Mouse (Mus musculus) megakaryocyte, adult 5-6 weeks (primary cell): ENCODE measurements at regions not wholly inside any gene's neighbourhood (a gene's known extent, or its start where the extent isn't known, plus 50 kb on each side); places are given as distances from the start of the nearest gene placed in this dataset.

Source experiments
- ATAC-seq: 2 replicates; pipeline ENCODE4 v1.8.0; 2016; ENCODE audit warnings: mild to moderate bottlenecking, inconsistent platforms; ENCODE audit not compliant: poor library complexity, severe bottlenecking

GRCm38 (mm10) chr13:101568985-101569631 is 198.9 kb downstream of the Pik3r1 start:
- ATAC-seq, result no peak

DNA sequence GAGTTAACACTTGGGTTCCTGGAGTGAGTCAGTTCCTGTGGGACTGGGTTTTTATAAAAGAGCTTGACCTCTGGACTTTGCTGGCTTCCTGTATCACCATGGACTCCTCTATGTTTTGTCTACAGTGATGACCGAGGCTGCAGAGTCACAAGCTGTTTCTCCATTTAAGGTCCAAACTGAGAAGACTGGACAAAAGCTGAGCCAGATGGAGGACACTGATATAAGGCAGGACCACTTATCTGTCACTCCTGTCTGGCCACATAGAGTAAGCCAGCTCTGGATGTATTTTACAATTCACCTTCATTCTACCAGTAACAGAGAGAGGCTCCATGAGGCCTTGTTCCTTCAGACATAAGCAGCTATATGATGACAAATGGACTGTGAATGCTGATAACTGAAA is 202.7 kb downstream of the Pik3r1 start:
- no peak for ATAC-seq

- no peak for ATAC-seq
Observed at GRCm38 (mm10) chr13:101555371-101555874, 212.6 kb downstream of the Pik3r1 start.

GRCm38 (mm10) chr13:101553131-101553549 is 214.9 kb downstream of the Pik3r1 start:
- ATAC-seq, result no peak

DNA sequence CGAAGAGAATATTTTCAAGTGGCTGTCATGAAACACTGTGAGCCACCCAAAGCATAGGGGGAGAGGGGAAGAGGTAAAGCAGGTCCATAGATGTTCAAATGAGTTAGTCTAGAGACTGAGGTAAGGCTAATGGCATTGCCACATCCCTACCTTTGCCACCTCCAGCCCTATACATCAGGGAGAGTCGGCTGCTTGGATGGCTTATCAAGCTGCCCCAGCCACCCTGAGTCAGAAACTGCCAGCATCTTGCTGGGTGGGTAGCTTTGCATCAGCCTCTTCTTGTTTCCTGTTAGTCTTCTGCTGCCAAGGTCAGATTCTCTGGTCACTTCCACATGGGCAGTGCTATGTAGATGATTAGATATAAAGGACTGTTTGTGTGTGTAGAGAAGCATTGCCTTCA is 215.6 kb downstream of the Pik3r1 start:
- peak; percentile 30; the same call in 1 of the 2 replicates for ATAC-seq

GRCm38 (mm10) chr13:101551068-101551467 is 216.9 kb downstream of the Pik3r1 start:
- 0 out of 2 replicates have a peak, but pooled peaks have one; percentile 13 for ATAC-seq

- ATAC-seq, result no peak
Observed at GRCm38 (mm10) chr13:101550526-101550925, 217.5 kb downstream of the Pik3r1 start.

- peak; percentile 34 for ATAC-seq
Observed at GRCm38 (mm10) chr13:101547887-101548286, 220.1 kb downstream of the Pik3r1 start.

DNA sequence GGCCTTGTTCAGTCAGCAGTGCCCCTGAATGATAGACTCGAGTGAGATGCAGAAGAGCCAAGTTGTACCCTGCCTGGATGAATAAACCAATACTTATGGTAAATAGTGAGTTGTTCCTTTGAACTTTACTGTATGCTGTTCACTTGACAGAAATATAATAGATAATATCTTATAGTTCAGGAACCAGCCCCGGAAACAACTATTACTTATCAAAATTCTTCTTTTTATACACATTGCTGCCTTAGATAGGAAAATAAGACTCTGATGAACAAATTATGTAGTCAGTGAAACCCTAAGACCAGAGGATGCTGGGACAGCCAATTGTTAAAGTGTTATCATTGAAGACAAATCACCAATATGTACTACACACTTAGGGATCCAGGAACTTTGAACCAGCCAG is 220.7 kb downstream of the Pik3r1 start:
- ATAC-seq, result no peak

DNA sequence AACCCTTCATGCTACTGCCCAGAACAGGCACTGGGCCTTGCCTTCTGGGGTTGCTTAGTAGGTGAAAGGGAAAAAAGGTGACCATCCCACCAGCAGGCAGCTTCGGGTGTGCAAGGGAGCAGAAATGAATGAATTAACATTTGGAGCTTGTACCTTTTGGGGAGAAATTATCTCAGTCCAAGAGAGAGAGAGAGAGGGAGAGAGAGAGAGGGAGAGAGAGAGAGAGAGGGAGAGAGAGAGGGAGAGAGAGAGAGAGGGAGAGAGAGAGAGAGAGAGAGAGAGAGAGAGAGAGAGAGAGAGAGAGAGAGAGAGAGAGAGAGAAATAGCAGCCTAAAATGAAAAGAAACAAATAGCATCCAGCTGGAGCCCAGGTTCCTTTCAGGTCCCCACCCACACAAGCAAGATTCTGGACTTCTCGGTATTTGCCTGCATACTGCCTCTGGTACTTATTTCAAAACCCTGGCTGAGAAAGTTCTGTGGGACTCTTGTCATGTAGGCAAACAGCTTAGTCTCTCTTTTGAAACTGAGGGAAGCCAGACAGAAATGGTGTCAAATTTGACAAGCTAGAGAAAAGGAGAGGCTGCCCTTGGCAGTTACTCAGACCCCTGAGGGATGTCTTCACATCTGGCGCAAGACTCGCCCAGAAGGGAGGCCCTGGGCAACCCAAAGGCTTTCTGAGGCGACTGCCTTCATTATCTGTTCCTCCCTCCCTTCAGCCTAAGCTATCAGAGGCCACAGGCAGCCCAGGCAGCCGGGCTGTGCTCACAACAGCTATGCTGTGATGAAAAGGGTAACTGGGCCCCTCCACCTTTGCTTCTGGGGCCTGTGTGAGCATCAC is 222.5 kb downstream of the Pik3r1 start:
- ATAC-seq, result peak; percentile 60

DNA sequence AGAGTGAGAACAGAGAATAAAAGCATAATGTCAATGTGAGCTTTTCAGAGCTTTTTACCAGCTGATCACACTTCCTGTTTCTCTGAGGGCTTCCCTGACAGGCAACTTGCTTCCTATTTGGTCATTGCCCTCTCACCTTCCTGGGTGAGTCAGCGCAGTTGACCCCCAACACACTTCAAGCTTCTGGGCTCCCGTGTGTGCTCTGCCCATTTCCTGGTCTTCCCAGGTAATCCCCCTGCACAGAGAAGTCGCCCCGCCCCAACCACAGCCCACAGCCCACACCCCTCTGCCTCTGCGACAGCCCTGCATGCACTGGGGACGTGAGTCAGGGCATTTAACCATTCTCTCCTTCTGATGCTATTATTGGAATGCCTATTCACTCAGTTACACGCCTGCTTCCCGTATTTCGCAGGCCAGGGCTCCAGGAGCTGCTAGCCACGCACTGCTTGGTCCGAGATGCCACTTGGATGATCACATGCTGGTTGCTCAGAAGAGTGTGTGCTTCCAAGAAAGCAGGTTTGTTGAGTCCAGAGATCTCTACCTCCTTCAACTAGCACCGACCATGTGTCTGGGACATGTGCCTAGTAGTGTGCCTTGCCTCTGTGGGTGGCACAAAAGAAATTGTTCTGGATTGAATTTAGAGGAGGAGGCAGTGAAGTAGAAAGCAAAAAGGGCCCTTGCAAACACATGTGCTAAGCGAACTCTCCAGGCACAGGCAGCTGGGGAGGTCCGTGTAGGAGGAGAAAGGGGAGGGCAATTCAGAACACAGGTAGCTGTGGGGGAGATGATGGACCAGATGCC is 227.4 kb downstream of the Pik3r1 start:
- peak; percentile 84 for ATAC-seq

- ATAC-seq, result peak; percentile 37
Observed at GRCm38 (mm10) chr13:101538110-101538509, 229.9 kb downstream of the Pik3r1 start.

DNA sequence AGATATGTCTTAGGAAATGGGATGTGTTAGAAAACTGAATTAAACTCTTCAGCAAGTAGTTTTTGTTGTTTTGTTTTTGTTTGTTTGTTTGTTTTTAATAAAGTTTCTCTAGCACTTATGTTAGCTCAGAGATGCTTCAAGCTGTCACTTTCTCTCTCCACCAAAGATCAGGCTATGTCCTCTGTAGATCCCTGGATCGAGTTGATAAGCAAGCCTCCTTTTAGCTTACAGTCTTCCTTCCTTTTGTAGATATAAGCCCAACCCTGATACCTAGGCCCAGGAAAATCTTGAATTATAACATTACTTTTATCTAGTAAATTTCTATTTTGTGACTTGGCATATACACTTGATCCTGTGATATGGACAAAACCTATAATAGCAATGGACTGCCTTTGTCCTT is 232.0 kb downstream of the Pik3r1 start:
- no peak for ATAC-seq

DNA sequence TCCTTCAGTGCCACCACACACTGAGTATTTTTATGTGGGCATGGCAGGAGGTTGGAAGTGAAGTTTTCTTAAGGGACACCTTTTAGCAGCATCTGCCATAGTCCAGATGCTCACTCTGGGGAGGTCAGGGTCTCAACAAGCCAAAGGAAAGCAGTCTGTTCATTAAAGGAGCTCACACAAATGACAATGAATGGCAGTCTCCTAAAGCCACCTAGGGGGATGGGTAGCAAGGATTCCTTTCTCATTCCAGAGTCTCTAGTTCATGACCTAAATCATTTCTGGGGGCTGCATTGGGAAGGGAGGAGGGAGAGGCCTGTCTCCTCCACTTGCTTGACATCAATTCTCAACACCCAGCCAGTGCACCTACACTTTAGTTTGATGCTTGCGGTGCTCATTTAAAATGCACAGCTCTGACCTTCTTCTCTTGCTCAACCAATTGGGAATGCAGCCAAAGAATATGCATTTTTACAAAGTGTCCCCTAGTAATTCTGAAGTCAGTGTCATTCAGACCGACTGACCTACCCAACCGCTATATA is 232.6 kb downstream of the Pik3r1 start:
- ATAC-seq, result no peak

DNA sequence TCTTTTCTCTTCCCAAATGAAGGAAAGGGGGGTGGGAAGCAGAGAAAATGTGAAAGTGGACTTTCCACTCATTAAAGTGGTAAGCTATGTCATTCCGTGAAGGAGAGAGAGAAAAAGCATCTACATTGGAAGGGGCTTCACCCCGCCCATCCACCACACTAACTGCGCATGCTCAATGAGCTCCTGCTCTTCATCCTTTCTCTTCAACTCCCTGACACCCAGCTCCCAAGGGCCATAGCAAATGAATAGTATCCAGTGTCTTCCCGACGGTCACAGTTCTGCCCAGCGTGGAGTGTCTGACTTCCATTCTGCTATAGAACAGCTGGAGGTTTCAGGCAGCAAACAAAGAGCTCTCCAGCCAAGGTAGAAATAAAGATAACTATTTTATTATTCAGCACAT is 233.5 kb downstream of the Pik3r1 start:
- no peak for ATAC-seq

DNA sequence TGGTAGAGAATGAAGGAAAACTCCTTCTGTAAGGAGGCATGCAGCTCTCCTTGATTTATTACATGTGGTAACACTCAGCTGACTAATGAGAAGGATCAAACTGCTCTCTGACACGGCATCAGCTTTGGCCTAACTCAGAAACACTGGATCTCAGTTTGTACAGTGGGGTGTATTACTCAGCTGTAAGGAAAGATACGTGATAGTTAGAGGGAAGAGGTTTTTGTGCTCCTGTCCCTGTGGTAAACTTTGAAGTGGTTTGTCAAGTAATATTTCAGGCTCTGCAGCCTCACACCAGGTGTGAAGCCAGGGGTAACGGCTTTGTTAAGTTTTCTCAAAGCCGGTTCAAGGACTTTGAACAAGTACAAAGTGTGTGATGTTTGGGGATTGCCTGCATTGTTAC is 235.1 kb downstream of the Pik3r1 start:
- peak; percentile 35 for ATAC-seq

DNA sequence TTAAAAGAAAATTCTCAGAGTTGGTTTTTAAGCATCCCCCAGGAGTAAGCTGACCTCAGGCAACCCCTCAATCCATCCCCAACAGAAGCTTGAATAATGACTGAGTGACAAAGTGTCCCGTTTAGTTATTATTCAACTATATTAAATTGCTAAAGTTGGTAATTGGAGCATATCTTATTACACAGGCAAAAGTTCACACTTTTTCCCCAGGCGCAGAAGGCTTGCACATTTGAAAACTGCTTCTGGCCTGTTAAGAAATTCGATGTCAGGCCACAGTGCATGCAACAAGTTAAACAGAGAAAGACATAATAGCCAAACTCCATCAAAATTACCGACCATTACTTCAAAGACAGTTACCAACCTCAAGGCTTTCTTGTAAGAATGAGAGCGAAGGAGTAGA is 240.3 kb downstream of the Pik3r1 start:
- no peak for ATAC-seq

GRCm38 (mm10) chr13:101524781-101525180 is 243.2 kb downstream of the Pik3r1 start:
- ATAC-seq, result no peak

GRCm38 (mm10) chr13:101524223-101524622 is 243.8 kb downstream of the Pik3r1 start:
- ATAC-seq, result 0 out of 2 replicates have a peak, but pooled peaks have one; percentile 15

GRCm38 (mm10) chr13:101523492-101523891 is 244.5 kb downstream of the Pik3r1 start:
- ATAC-seq, result peak; percentile 72

DNA sequence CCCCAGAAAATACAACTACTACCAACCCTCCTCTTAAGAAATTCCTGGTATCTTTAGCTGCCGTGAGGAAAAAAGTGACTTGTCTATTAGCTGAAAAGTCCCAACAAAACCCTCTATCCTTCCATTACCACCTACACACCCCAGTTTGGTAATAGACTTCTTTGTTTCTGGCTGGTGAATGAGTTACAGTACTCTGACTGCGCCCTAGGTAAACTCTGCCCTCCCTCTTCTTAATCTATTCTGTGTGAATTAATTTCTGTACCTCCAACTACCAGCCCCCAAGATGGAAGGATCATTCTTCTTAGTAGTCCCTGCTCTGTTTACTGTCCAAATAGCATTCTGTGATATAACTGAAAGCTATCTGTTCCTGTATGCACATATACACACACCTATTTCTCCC is 245.4 kb downstream of the Pik3r1 start:
- ATAC-seq, result no peak
